Mouse (Mus musculus) inflammation-experienced regulatory T-cells, adult 6 months (primary cell): Measurements from ENCODE around the gene Lrriq1. TPM values are rescaled to one million over a fixed set of nuclear protein-coding genes. Genes with fewer than 3 reads are reported as not detected.

ENCODE experiments used
- ATAC-seq: one replicate; pipeline ENCODE4 v1.8.0; 2017
- polyA plus RNA-seq, 3 experiments: library from polyadenylated mRNA; unstranded; fragments of 100-300 nt; shearing (Covaris generic); gene quantifications; one replicate each; pipeline ENCODE4 v1.2.1; 2017

Lrriq1 gene
- not detected for polyA plus RNA-seq

DNA sequence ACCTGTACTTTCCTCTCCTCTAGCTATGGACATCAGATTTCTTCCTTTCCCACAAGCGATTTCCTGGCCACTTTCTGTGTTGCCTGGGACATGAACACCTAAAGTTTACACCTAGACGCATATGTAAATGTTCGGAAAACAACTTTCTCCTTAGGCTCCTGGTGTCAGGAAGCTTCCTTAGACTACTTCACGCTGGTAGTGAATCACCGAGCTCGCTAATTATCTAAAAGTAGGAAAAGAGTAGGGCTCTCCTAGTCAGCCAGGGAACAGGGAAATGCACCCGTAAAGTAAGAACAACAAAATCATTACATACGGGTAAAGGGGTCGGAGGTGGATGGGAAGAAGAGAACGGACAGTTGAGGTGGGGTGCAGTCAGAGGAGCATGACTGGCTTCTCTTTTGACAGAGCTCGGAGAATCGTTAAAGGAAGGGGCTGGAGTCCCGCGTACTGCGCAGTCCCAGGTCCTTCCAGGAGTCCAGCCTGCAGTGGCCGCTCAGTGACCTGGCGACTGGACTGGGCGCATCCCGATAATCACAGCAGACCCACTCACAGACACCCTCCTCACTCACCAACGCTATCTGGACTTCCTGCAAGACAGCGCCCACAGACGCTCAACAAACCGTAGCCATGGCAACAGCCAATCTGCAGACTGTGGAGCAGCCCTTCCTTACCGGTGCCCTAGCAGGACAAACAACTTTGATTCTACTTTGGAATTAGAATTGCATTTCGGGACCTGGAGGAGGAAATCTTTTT lies at the start of gene Lrriq1:
Gene Lrriq1 (minus strand): TSS at position 616 of the 753 bp plus-strand sequence.
- ATAC-seq: no peak

GRCm38 (mm10) chr10:103253842-103254803 lies 18.0 kb upstream of the Lrriq1 start:
- no peak for ATAC-seq

- ATAC-seq: no peak
These were observed 294 bp upstream of the Lrriq1 start for GRCm38 (mm10) chr10:103236460-103236772.

DNA sequence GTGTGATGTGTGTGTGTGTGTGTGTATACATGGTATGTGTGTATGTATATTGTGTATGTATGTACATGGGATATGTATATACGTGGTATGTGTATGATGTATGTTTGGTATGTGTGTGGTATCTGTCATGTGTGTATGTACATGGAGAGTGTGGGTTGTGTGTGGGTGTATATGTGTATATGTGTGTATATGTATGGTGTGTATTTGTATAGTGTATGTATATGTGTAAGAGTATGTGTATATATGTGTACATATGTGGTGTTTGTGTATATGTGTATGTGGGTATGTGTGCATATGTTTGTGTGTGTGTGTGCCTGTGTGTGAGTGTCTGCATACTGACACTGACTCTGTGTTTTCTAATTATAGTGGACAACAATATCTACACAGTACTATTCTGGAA lies 9.5 kb downstream of the Lrriq1 start:
- no peak for ATAC-seq

DNA sequence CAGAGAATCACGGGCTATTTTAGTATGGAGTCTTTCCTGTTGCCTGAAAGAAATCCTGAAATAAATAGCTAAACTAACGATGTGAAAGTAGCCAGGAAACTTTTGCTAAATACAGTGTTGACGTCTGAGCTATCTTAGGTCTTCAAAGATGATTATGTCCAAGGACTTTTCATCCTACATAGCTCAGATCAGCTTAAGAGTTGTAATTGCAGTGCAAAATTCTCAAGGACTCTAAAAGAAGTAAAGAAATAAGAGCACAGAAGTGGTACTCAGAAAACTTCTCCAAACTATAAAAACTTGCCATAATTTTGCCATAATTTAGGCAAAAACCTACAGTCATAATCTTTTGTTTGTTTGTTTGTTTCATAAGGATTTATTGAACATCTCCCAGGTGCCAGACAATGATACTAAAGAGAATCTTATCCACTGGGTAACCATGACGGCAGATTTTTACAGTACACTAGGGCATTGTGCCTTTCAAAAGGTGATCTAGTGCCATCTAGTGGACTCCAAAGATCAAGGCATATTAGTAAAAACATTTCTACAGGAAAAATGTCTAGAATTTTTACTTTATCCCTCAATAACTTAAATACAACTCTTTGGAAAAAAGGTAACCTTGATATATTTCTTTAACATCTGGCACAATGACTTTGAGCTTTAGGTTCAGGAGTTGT lies 41.3 kb downstream of the Lrriq1 start:
- no peak for ATAC-seq

- no peak for ATAC-seq
These were observed 90.2 kb downstream of the Lrriq1 start for GRCm38 (mm10) chr10:103145769-103146379.

DNA sequence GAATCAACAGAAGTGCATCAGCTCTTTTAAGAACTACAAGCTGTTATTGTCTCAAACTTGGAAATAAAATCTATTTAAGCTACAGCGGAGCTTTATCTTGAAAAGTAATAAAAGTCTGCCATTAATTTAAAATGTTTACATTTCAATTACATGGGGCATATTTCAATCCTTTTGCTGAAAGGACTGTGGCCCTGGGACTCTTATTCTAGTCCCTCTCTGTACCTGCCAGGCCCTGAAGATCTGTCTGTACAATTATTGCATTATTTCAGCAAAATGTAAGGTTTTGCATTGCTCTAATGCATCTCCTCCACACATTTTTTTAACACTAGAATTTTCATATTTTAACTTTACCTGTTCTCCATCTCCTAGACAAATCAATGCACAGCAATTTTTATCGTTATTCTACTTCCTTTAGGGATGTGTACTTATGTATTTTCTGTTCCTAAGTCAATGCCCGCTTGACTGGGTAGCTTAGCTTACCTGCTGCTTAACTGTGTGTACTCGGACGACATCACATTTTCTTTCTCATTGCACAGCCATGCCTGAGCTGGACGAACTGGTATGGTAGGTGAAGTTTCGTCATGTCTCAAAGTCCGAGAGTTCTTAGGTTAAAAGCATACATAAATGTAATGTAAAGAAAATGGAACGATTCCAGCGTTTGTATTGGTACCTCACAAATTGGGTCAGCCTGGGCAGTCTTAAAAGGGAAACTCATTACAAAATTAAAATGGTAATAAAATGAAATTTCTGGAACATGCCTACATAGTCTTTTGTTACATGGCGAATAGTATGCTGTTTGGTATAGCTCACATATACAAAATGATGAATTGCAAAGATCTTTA lies 91.0 kb downstream of the Lrriq1 start:
- ATAC-seq: no peak

DNA sequence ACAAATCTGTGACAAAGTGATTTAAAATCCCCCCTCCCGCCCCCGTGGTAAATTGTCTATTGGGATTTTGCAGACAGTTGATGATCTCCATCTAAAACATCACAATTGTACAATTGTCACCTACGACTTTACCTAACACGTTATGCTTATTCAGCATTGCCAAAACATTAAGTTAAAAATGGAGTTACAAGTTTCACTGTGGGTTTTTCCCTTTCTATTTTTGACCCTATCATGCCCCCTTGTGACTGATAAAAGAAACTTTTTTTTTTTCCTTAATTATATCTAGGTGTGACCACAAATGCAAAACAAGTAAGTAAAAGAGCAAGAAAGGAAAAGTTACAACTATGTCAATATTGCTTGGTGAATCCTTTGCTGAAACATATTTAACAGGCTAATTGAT lies 93.6 kb downstream of the Lrriq1 start:
- no peak for ATAC-seq

DNA sequence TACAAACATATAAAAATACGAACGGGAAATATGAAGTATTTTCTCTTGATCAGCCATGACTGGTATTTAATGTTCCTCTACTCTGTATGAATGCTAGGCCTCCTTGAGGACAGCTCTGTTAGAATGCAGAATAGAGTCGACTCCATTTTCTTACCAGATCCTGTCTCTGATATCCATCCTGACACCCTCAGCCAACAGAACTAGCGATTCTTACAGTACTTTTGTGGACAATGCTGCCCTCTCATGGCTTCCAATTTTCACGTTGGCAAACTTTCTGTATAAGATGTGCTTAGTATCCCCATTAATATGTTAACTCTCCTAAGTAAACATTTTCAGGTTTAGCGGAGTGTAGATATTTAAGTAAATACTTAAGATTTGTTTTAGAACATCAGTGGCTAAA lies 94.6 kb downstream of the Lrriq1 start:
- no peak for ATAC-seq

GRCm38 (mm10) chr10:103140609-103141008 lies 95.5 kb downstream of the Lrriq1 start:
- no peak for ATAC-seq

GRCm38 (mm10) chr10:103114629-103115028 lies 121.5 kb downstream of the Lrriq1 start:
- no peak for ATAC-seq

DNA sequence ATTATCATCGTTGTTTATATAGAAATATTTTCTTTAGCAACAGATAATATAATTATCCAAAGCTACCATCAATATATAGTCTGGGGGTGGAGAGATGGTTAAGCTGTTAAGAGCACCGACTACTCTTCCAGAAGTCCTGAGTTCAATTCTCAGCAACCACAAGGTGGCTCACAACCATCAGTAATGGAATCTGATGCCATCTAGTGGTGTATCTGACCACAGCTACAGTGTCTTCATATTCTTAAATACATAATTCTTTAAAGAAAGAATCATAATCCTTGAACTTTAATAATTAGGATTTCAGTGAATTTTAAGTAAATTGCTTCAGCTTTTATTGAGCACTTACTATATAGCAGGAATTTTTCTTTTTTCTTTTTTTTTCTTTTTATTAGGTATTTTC lies 128.0 kb downstream of the Lrriq1 start:
- ATAC-seq: no peak

GRCm38 (mm10) chr10:103086101-103086500 lies 150.0 kb downstream of the Lrriq1 start:
- no peak for ATAC-seq

DNA sequence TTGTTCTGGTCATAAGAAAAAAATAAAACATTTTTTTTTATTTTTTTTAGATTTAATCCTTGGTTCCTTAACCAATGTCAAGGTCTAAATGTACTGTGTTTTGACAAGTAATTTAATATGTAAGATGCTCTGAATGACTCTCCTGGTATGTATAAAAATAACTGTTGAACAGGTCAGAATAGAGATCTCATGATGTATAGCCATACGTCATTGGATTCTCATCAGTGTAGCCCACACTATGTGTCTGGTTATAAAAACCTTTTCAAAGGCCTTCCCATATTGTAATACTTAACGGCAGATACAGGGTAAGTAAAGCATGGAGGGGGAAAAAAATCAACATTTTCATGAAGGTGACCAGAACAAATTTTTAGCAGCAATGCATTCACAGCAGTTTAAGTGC lies 186.5 kb downstream of the Lrriq1 start:
- no peak for ATAC-seq

- no peak for ATAC-seq
These were observed 189.5 kb downstream of the Lrriq1 start for GRCm38 (mm10) chr10:103046623-103047022.

DNA sequence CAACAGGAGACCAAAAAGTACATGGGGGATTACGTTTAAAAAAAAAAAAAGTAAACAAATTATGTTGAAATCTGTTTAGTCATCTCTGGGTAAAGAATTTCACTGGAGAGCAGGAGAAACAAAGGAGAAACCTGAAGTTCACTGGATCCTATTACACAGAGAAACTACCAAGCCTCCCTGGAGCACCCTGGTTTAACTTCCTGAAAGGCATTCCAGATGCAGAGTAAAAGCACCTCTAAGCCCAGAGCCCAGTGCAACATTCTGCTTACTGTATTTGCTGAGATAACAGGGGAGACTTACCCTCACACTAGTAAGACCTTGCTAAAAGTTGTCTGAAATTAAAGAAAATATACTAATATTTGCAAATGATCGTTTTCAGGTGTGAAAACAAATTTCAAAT lies 191.1 kb downstream of the Lrriq1 start:
- ATAC-seq: no peak

DNA sequence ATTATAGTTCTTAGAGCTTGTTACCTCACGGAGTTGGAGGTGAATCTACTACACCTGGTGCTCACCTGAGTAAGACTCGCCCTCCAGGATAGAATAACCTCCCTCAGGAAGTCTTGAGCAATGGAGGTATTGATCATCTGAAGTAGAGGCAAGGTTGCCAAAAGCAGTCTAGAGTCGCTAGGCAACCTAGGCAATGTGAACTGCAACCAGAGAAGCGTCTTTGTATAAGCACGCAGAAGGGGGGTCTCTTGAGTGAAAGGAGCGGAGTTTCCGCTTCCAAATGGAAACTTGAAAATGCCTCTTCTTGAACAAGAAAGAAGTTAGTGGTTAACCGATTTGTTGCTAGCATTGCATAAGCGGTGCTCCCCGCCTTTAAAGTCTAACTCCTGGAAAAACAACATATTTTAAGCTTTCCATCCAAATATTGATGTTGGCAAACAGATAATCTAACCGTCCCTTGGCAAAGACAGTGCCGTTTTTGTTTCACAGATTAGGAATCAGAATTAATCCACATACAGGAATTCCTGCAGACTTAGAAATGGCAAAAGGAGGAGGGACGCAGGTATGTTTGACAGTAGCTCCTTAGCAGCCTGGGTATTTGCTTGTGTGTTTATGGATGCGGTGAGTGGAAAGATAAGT lies 201.0 kb downstream of the Lrriq1 start:
- no peak for ATAC-seq

DNA sequence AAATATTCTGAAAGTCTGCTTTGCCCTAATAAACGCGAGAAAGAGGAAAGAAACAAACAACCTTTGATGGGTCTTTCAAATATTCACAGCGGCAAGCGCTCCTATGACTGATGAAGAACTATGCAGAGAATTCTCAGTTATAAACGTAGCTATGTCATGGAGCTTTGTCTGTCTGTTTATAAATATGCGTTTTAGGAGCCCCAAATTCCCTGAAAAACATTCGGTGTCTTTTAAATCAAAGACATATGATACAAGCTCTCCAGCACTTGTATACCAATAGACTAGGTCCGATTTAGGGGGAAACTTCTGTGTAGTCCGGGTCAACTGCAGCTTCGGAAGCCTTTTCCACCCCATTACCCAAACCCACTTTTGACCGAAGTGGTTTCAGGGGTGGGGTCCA lies 205.2 kb downstream of the Lrriq1 start:
- no peak for ATAC-seq

DNA sequence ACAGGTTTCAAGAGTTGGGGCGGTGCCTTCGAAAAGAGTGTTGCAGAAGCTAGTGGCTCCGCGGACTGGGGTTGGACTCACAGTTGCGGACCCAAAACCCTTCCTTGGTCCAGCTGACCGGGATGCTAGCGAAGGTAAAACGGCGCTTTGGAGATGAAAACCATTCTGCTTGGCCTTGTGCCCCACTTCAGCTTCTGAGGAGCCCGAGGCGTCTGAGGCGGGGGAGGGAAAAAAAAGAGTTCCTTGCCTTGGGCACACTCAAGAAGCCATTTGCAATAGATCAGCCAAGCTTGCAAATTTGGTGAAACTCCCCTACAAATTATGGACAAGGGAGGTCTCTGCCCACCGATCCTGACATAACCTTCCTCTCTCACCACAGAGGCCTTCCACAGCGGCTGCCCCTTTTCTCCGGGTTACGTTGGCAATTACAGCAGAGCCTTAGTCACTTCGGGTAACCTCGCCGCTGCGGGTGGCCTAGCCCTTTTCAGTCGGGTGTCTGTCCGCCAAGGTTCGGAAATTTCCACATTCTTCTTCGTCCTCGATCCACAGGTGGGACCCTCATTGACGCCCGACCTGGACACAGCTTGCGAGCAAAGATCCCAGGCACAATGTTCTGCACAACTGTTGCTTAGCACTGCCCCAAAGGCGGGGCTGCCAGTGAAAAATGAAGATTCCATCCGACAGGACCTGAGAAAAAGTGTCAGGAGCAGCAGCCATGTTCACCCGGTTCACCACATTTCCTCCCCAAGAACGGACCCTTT lies 206.2 kb downstream of the Lrriq1 start, which contains the start of gene Alx1:
Gene Alx1 (minus strand): TSS at position 486 of the 761 bp plus-strand sequence.
- ATAC-seq: no peak

DNA sequence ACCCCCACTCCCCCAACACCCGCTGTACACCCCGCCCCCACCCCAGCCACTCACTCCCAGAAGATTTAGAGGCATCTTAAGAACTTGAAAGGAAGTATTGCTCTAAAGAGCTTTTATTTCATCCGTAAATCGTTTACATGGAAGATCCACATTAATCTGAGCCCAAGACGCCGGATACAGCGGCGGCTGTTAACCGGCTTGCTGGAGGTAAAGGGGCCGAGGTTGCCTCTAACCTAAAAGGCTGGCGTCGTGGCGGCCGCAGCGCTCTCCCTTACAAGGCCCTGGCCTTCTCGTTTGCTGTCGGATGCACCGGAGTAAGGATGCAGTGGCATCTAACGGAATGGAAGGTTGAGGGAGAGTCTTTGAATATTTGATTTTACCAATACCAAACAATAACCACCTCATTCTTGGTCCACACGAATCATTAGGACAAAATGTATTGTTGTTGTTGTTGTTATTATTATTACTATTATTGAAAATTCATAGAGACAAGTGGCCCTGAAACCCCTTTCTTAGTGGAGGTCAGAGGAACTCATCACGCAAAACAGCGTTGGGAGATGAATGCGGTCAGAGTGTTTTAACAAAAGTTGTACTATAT lies 206.9 kb downstream of the Lrriq1 start:
- no peak for ATAC-seq
